Mouse (Mus musculus) adrenal gland, postnatal 25 days (tissue): ENCODE results near the gene Slc7a1. TPM values are rescaled to one million over a fixed set of nuclear protein-coding genes. Genes with fewer than 3 reads are reported as not detected.
A peak's percentile ranks its signal among the peaks of the same experiment; 100 is the strongest.

ENCODE experiments used
- DNase-seq: peaks from one replicate; pipeline ENCODE4 v3.0.0; 2021; ENCODE audit warnings: mixed read lengths
- long read RNA-seq: library from polyadenylated mRNA; stranded (forward); transcript quantifications from one replicate; pipeline ENCODE4 v2.0.0, GENCODE M21; 2021
- total RNA-seq: library from RNA; stranded (reverse); gene quantifications from 2 replicates; pipeline ENCODE4 v1.2.3, GENCODE M21; 2021

Gene Slc7a1
- 86.8 and 106 TPM in 2 replicates for total RNA-seq
- long read RNA-seq, partial matches to known transcripts: 1 of 10 reads
- long read RNA-seq, other reads (novel, unspliced or antisense): 9 of 10 reads

GRCm38 (mm10) chr5:148399660-148400443, at the start of gene Slc7a1:
Slc7a1 (minus strand) TSS chr5:148399904.
- peak; percentile 96 for DNase-seq

GRCm38 (mm10) chr5:148444974-148445373, 45.3 kb upstream of the Slc7a1 start:
- no peak for DNase-seq

DNA sequence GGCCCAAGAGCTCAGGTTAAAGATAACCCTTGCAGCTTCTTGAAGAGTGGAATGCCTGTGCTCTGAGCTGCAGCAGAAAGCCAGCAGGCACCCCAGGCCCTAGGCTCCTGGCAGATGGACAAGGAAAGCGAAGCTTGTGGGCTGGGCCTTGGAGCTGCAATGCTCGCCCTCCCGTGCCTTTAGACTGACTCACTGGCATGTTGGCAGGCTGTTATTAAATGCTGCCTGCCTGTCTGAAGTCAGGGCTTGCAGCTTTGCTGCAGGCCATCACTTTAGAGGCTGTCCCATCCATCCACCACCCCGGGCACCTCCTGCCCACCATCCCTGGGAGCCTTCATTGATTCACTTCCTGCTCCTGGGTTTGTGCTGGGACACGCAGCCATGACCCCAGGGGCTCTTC, 44.0 kb upstream of the Slc7a1 start:
- DNase-seq: peak; percentile 73

DNA sequence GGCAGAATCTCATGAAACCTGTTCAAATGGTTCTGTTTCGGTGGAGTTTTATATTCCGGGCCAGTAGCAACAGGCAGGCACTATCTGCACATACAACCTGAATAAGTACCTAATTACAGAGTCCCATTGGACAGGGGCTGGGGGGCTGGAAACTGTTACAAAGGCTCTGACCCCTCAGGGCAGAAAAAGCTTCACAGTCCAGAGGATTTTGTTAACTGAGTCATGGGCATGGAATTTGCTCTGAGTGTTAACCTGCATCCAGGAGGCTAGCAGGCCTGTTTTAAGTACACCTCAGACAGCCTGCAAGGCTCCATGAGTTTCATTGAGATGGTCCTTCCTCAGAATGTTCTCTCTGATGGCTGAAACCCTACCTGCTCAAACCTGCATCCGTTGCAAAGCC, 36.0 kb upstream of the Slc7a1 start:
- DNase-seq: no peak

GRCm38 (mm10) chr5:148432121-148432520, 32.4 kb upstream of the Slc7a1 start:
- no peak for DNase-seq

GRCm38 (mm10) chr5:148428846-148429245, 29.1 kb upstream of the Slc7a1 start:
- no peak for DNase-seq

GRCm38 (mm10) chr5:148425136-148425535, 25.4 kb upstream of the Slc7a1 start:
- no peak for DNase-seq

DNA sequence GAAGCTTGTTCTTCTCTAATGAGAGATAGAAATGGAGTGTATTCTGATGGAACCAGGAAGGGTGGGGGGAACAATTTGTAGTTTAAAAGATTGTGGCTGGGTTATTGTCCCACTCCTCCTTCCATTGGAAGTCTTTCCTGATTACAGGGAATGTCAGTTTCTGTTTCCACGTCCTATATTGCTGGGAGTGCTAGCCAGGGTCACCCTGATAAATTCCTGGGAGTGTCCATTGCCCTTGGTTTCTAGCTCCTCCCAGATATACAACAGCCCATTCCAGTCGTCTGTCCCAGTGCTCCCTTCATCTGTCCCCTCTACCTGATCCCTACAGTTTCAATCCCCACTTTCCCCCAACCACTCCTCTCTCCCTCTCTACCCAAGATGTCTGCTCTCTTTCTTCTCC, 21.6 kb upstream of the Slc7a1 start:
- DNase-seq: no peak

DNA sequence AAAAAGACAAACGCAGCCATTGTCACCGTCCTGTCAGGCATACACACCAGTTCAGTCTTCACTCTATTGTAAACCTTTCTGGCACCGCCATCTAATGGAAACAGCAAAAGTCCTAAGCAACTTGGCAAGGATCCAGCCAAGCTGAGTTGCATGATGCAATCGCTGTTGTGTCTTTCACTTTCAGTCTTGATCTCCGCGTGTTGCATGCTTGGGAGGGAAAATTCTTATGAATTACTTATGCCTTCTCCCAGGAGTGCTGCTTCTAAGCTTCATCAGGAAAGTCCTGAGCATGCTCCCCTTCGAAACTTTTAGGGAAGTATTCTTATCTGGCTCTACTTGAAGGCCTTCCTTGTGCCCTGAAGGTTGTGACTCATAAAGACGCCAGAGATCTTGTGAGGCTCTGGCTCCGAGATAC, 19.4 kb upstream of the Slc7a1 start:
- DNase-seq: peak; percentile 27

DNA sequence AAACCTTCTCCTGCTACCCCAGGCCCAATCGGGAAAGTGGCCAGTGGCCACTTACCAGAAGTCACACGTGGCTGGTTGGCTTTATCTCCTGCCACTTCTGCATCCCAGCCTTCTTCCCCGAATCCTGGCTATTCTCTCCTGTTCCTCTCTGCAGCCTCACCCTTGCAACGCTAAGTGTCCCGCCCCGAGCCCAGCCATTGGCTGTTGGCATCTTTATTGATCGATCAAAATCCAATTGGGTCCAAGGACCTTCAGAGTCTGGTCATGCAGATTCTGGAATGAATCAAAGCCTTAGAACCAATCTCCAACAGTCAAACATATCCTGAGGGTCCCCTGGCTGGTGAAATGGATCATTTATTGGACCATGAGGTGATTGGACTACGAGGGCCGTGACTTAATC, 18.7 kb upstream of the Slc7a1 start:
- DNase-seq: no peak

GRCm38 (mm10) chr5:148417756-148418155, 18.1 kb upstream of the Slc7a1 start:
- no peak for DNase-seq

DNA sequence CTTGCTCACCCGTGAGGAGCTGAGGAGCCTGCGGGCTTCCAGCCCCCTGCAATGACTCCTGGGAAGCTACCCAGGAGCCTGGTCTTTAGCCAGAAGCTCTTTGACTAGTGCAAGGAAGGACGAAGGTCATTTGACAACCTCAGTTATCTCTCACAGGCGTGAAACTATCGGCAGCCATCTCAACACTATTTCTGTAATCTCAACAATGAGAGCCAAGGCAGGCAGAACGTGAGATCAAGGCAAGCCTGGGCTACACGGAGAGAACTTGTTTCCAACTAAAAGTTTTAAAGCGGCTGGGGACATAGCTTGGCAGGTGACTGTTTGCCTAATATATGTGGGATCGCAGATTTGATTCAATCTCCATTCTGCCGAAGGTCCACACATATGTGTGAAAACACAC, 16.8 kb upstream of the Slc7a1 start:
- DNase-seq: no peak

DNA sequence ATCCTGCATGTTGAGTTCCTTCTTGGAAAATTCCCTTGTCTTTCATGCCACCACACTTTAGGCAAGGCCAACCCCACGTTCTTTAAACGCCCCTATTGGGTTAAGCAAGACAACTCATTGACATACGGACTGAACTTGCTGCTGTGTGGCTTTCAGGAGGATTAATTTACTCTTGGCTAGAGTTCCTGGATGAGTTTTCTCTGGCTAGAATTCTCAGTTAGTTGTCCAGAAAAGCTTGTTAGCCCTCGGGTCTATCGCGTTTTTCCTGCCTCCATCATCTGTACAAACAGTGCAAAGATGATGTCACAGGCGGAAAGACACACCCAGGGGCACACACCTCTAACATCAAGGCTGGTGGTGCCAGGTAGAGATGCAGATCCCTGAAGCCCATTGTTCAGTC, 14.5 kb upstream of the Slc7a1 start:
- DNase-seq: no peak

- no peak for DNase-seq
These were observed 12.8 kb upstream of the Slc7a1 start for GRCm38 (mm10) chr5:148412504-148412903.

DNA sequence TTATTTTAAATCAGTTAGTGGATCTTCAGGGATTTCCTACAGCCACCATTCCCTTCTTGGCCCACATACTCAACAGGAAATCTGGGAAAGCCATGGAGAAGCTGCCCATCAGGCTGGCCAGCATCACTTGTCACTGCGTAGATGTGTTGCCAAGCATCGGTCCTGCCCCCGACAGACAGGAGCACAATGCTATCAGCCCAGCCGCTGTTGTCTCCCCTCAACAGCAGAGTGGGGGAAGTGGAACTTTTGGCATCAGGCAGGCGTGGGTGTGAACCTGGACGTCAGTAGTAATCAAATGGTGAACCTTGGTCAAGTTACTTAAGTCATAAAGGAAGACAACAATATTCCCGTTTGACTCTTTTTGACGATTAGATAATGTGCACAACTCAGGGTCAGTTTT, 9.8 kb upstream of the Slc7a1 start:
- no peak for DNase-seq

DNA sequence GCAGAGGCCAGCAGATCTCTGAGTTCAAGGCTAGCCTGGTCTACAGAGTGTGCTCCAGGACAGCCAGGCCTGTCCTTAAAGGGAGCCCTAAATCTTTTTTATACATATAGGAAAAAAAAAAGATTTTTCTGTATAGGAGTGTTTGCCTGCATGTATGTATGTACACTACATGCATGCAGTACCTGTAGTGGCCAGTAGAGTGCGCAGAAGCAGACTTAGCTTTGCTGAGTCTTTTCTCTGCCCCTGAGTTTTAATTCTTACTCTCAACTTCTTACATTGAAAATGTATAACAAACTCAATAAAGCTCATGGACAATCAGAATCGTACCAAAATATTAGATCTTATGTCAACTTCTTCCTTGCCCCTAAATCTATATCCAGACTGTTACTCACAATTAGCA, 7.2 kb upstream of the Slc7a1 start:
- no peak for DNase-seq

DNA sequence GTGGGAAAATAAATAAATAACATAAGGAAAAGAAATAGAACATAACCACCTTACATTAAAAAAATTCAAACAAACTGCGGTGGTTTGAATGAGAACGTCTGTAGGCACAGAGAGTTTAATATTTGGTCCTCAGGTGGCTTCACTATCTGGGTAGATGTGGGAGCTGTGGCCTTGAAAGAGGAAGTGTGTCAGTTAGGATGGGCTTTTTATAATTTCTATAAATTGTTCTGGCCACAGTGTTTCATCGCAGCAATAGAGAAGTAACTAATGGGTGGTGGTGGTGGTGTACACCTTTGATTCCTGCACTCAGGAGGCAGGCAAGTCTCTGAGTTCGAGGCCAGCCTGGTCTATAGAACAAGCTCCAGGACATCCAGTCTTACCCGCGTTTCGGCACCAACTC, 4.8 kb upstream of the Slc7a1 start:
- no peak for DNase-seq

- DNase-seq: no peak
These were observed 2.9 kb upstream of the Slc7a1 start for GRCm38 (mm10) chr5:148402641-148403040.

DNA sequence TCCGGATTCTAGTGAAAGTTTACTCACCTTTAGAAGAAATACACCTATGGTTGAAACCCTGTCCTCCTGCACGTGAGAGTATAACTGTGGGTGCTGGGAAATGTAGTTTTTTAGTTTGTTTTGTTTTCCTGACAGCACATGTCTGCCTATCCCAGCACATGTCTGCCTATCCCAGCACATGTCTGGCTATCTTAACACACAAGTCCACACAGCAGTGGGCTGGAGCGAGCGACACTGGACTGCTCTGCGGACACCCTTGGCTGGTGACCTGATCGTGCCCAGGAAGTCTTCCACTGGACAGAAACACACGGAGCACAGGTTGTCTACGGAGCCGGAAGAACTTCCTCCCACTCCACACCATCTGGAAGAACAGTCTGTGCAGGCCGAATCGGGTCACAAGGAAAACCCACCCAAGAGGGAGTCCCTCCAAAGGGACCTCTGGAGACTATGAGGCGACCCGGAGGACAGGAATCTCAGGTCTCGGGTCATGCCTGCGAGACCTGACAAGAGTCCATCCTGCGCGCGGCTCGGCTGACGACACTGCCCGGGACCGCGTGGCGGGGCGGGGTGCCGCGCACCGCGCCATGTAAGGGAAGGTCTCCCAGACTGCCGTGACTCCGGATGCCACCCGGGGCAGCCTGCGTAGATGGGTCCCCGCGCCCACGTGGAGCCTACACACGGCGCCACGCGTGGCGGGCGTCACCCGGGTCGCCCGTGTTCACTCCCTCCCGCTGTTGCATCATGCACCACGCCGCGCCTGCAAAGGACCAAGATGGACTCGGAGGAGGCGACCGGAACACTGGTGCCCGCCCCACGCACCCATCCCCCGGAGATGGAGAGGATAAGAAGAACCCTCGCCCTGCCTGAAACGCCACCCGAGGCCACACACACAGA, 691 bp downstream of the Slc7a1 start:
- peak; percentile 63 for DNase-seq

- DNase-seq: no peak
These were observed 1.3 kb downstream of the Slc7a1 start for GRCm38 (mm10) chr5:148398451-148398765.

DNA sequence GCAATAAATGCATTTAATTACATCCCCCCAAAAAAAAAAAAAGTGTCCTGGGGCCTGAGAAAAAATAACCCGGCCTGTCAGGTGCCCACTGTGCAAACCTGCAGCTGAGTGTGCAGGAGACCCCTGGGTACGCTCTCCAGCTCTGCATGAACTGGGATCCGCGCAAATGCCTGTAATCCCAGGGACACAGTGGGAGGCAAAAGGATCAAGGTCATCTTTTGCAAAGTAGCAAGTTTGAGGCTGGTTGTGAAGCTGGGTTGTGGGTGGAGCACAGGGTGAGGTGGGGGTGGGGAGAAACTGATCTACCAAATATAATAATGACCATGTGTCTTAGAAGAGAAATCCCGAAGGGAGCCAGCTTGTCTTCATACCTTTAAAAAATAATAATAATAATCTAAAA, 1.8 kb downstream of the Slc7a1 start:
- DNase-seq: no peak

DNA sequence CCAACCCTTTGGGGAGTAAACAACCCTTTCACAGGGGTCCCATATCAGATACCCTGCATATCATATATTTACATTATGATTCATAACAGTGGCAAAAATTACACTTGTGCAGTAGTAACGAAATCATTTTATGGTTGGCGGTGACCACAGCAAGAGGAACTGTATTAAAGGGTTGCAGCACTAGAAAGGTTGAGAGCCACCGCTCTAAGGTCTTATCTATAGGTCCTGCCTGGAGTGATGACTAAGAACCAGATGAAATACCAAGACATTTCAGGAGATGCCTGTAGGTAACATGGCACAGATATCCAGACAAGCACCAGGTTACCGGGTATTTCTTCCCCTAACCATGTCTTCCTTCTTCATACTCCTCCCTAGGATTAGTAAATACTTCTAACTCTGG, 2.3 kb downstream of the Slc7a1 start:
- DNase-seq: no peak

GRCm38 (mm10) chr5:148393316-148393715, 6.4 kb downstream of the Slc7a1 start:
- peak; percentile 84 for DNase-seq

DNA sequence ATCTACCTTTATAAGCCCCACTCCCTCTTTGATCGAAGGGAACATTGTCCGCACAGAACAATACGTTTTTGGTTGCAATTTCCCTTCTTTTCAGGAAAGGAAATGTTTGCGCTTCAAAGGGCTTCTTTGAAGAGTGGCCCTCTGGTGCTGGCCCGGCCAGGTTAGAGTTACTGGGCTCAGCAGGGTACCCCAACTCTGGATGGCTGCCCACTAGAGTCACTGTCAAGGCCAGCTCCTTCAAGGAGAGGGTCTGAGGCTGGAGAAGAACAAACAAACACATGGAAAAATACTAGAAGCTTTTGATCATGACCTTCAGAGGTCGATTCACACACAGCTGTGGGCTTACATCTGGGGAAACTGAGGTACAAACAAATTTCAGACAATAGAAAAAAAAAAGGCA, 6.9 kb downstream of the Slc7a1 start:
- peak; percentile 51 for DNase-seq
